Mouse (Mus musculus): ENCODE results near the gene Zfp638.

- no peak for TF ChIP-seq POLR2A (IDR thresholded peaks at IDR 0.05; ENCODE audit: control insufficient read depth, low read depth, low read length)
- TF ChIP-seq CTCF (IDR thresholded peaks at IDR 0.05; ENCODE audit: control insufficient read depth, insufficient read depth, insufficient replicate concordance, low read depth, low read length) = no peak
Observed at GRCm38 (mm10) chr6:83893584-83893983, 26.7 kb downstream of the Zfp638 start.
